Mouse (Mus musculus) myocyte (in vitro differentiated cells): Measurements from ENCODE around the gene Itgb1bp1.

ENCODE experiments used
- CEBPB ChIP-seq: IDR thresholded peaks from 2 replicates; pipeline ENCODE4 v1.6.1; 2011; ENCODE audit warnings: mild to moderate bottlenecking, moderate library complexity; ENCODE audit not compliant: poor library complexity, insufficient read depth, severe bottlenecking
- MAX ChIP-seq: IDR thresholded peaks from one replicate; pipeline ENCODE4 v1.6.1; 2011; ENCODE audit warnings: low read depth, mild to moderate bottlenecking, control low read depth
- MYOG ChIP-seq, 3 experiments: IDR thresholded peaks; one replicate each; pipeline ENCODE4 v1.6.1; 2011; ENCODE audit warnings: control low read depth in 2 of 3, low read depth in 2 of 3, mild to moderate bottlenecking in 2 of 3; ENCODE audit not compliant: insufficient read length in 2 of 3, control insufficient read depth in 1 of 3, insufficient read depth in 1 of 3
- POLR2A ChIP-seq: IDR thresholded peaks from one replicate; pipeline ENCODE4 v1.6.1; 2011; ENCODE audit warnings: low read depth, mild to moderate bottlenecking, control low read depth, moderate library complexity; ENCODE audit not compliant: insufficient read length
- USF1 ChIP-seq: IDR thresholded peaks from one replicate; pipeline ENCODE4 v1.6.1; 2011; ENCODE audit warnings: low read depth, mild to moderate bottlenecking, control low read depth, moderate library complexity

DNA sequence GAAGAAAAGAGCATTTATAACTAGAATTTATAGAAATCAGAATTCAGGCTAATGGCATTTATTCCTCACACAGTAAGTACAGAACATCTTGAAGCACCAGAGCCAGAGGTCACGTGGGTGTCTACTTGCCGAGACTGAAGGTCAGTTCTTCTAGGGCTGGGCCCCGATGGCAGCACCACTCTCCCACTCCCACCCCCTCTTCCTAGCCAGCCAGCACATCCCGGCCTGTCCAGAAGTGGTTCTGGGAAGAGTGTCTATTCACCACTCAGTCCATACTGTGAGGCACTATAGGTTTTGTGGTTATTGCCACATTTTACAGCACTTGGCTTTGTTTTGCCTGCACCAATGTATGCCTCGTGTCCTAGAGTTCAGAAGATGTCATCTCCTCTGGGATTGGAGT lies 38.0 kb upstream of the Itgb1bp1 start:
- TF ChIP-seq POLR2A = no peak
- TF ChIP-seq CEBPB = no peak
- no peak for TF ChIP-seq MAX
- no peak for TF ChIP-seq USF1
- TF ChIP-seq MYOG (IDR thresholded peaks at IDR 0.05; ENCODE audit: control insufficient read depth in 1 of 3, insufficient read depth in 1 of 3, insufficient read length in 2 of 3, low read depth in 2 of 3) = no peak
